Mouse (Mus musculus) retina, postnatal 1 day (tissue): ENCODE results near the gene Brinp1.
A peak's percentile ranks its signal among the peaks of the same experiment; 100 is the strongest.

Experiments
- DNase-seq: peaks from one replicate; pipeline ENCODE4 v3.0.0-alpha.2; 2012

Brinp1 gene

DNA sequence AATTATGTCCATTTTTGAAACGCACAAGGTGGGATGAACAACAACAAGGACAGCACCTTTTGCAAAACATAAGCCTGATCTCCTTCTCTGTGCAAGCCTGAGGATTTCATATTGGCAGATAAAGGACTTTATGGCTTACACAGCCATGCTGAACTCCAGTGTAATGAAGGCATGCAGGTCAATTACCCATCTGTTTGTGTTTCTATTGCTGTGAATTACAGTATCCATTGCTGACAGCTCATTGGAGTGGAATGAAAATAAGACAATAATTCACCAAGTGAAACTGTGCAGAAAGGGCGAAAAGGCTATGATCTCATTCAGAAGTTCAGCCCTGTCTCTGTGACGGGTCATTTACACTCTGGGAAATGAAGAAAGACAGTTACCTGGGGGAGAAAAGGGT is 147.7 kb downstream of the Brinp1 start:
- peak; percentile 20 for DNase-seq

DNA sequence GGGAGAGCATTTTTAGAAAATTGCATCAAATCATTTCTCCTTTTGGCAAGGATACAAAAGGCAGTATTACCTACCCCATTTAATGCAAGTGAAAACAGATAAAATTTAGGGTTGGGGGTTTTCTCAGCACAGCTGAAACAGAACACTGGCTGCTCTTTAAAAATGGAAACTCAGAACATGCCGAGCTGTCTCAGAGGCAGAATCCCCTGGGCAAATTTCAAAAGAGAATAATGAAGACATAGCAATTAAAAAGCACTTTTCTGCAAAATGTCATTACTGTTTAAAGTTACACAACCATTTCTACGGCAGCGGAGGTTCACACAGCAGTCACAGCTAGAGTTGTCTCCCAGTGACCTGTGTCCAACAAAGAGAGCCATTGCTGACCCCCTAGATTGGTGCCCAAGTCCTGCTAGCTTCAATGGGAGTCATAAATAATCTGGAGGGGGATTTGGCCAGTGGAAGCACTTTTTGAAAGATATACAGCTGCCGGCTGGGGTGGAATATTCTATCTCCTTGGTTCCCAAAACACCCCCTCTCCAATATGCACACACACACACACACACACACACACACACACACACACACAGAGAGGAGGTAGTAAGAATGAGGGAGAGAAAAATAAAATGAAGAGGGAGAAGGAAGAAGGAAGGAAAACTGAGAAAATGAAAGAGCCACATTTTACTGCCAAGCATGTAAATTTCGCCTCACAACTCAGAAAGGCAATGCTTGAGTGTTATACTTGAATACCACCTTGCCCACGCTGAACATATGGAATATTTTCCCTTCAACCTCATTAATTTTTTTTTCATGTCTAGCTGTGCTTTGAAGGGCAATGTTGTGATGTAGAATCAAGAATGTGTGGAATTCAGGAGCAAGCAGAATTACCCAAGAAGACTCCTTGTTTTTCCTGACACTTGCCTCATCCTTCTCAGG is 152.0 kb downstream of the Brinp1 start:
- DNase-seq, result no peak

DNA sequence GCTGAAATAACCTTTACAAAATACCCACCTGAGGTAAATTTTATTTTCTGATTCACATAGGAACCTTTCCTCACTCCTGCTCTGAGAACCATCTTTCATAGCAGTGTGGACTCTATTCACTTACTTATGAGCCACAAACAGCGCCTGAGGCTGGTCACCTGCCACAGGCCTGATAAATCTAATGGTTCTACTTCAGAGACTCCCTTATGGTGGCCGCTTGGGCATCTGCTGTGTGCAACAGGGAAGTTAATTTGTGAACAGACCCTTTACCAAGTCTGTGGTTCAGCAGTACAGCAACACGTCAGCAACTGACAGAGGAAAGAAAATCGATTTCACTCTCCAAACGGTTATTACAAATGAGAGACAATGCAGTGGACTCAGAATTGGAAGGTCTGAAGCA is 164.2 kb downstream of the Brinp1 start:
- no peak for DNase-seq

DNA sequence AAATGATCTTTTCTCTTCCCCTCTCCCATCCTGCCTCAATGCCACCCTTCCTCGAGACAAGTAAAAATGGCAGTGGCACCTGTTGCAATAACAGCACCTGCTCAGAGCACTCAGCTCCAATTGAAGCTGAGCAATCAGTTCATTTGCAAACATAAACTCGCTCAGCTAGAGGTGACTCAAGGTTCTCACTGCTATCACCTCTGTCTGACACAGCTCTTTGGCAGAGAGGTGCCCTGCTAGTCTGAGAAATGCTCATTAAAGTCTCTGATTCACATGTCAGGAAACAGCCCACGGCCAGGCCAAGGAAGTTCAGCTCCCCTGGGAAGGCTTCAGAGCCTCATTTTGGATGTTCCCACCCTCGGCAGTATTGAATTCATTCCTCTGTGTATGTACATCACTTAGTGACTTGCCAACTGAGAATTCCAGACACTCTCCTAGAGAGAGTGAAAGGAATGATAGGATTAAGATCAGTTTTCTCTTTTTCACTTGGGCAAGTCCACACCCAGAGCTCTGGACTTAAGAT is 165.7 kb downstream of the Brinp1 start:
- DNase-seq, result no peak

DNA sequence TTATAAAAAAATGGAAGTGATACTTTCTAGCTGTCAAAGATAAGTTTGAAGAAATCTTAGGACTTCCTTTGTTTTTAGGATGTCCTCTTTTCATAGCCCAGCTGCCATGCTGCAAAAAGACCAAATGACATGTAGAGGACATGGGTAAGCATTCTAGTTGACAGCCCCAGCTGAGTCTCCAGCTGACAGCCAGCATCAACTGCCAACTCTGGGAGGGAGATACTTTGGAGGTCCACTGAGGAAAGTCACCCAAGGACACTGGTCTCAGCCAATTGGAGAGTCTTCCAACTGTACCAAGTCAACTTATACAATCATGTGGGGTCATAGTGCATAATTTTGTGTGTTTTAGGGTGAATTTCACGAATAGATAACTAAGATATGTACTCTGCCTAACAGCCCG is 166.6 kb downstream of the Brinp1 start:
- DNase-seq, result no peak

DNA sequence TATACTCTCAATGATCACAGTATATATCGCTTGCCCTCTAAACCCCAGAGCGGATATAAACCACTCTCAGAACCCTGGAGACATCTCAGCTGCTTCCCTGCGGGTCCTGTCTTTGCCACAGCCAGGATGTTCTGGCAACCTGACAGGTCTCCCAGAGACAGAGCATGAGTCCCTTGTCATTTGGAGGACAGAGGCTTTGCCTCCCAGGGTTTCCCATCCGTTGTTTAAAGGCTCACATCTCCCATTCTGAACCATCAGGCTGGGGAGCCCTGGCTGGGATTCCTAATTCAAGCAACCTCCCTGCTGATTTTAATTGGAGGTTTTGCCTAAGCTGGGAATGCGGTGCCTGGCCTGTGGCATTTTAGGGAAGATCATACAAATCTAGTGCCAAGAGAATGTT is 185.9 kb downstream of the Brinp1 start:
- peak; percentile 8 for DNase-seq

DNA sequence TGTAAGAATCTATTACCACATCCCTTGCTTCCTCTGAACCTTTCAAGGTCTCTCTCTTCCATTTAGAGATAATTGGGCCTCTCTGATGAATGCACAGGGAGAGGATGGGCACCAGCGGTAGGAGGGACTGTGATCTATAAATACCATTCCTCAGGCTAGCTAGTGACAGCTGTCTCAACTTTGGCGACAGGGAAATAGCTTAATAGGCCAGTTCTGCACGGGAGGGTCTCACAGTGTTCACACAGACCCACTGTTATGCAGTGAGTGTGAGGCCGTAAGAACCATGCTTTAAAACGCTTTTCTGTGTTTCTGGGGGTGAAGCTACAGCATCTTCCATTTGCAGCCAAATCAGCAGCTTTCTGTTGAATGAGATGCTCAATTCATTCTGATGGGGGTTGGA is 186.8 kb downstream of the Brinp1 start:
- no peak for DNase-seq

DNA sequence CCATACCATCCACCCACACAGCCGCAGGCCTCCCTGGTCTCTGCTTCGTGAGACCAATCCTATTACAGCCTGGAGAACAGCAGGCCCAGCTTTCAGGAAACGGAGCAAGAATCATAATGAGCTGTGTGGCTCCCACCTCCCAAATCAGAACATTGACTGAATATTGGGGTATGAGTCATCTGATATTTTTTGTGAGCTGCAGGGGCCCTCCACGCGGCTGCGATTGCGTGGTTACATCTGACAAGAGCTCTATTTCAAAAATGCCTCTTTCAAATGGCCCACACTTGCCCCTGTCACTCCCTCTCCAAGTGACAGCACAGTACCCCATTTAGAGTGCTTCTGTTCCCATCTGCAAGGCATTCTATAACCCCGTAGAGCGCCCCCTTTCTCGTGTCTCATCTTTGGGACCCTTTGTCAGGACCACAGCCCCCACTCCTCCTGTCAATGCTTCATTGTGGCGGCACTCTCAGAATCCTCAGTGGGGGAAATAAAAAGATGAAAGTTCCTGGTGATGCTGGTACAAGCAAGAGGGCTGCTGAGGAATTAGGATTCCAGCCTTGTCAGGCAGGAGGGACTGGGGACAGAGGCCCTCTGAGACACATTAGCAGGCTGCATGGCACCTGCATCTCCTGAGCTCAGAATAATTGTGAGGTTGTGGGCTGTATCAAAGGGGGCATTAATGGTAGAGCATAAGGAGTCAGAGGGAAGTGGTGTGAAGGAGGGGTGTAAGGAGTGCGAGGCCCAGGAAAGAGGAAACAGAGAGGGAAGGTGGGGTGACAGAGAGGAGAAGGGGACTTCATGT is 188.2 kb downstream of the Brinp1 start:
- no peak for DNase-seq

DNA sequence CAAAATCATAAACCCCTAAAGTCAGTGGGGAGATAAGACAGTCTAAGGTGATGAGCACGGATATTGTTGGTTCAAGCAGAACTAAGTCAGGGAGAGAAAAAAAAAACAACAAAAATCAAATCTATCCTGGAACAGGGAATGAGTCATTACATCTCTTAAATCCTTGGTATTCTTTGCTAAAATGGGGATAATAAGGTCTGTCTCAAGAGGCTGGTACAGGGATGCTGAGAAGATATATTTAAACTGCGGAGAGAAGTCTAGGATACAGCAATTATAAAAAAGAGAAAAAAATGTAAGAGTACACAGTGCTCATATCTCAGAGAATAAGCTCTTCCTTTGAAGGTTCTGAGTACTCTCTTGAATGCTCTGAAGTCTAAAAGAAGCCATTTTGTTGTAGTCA is 189.3 kb downstream of the Brinp1 start:
- no peak for DNase-seq

DNA sequence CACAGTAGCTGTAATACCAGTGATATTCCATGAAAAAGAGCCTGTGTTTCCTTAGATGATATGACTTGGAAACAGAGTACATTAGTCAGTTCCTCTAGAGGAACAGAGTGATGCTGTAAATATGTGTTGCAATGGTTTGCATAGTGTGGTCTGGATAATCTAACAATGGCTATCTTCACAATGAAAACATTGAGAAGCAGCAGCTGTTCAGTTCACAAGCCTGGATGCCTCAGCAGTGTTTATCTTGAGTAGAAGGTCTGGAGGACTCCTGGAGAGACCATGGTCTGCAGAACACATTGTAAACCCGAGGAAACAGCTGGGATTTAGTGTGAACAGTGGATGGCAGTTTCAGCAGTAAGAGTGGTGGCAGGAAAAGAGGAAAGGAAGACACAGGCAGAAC is 233.2 kb downstream of the Brinp1 start:
- DNase-seq, result no peak
